Mouse (Mus musculus) testis, adult 2 months (tissue): ENCODE measurements around the gene Itch.

ENCODE experiments used
- CTCF ChIP-seq: fragments of 200-500 bp; IDR thresholded peaks from 2 replicates; pipeline ENCODE4 v1.5.1; 2012; ENCODE audit warnings: low read depth, mild to moderate bottlenecking, inconsistent platforms, low read length, moderate library complexity; ENCODE audit not compliant: control insufficient read depth, insufficient read depth, insufficient replicate concordance
- POLR2A ChIP-seq: fragments of 200-500 bp; IDR thresholded peaks from 2 replicates; pipeline ENCODE4 v1.6.1; 2012; ENCODE audit warnings: low read depth, mild to moderate bottlenecking, inconsistent platforms, low read length, moderate library complexity; ENCODE audit not compliant: control insufficient read depth

- TF ChIP-seq CTCF (no peak), POLR2A (no peak)
Measured at GRCm38 (mm10) chr2:155086328-155086727, 47.0 kb upstream of the Itch start.
